Mouse (Mus musculus): ENCODE results near the gene Ndst4. TPM values are rescaled to one million over a fixed set of nuclear protein-coding genes. Genes with fewer than 3 reads are reported as not detected.

Ndst4 gene
- polyA plus RNA-seq, 1 experiment from 2014 or later, result 8.1 TPM

DNA sequence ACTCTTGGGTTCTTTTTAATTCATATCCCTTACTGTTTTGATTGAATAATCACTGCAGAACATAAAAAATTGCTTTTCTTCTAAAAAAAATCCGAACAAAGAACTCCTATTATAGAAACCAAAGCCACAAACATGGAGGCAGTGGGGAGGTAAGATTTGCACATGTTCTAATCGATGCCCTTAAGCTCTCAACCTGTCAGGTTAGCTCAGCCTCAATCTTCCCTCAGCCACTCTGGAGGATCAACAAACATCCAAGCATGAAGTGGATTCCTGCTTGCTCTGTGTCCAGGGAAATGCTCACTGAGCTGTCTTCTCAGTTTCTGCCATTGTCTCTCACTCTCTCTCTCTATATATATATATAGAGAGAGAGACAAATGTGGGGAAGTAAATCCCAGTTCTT is 283.7 kb downstream of the Ndst4 start:
- WGBS, result 59% methylated on average over 2 of the region's 2 CpGs
- Histone ChIP-seq H3K9me3 (replicated peaks; ENCODE audit: control insufficient read depth, low read length, poor library complexity, severe bottlenecking) (no peaks in the 10 kb centered on the region), H3K4me1 (ENCODE audit: control insufficient read depth, insufficient read depth, low read length) (no peaks in the 10 kb centered on the region), H3K27ac (ENCODE audit: low read length) (no peak overlapping the region), H3K9ac (ENCODE audit: low read depth, low read length) (no peak overlapping the region), H3K36me3 (ENCODE audit: control insufficient read depth, insufficient read depth, low read length) (no peaks in the 10 kb centered on the region), H3K4me2 (ENCODE audit: low read length) (no peak overlapping the region), H3K27me3 (ENCODE audit: control insufficient read depth, insufficient read depth, low read depth, low read length) (no peaks in the 10 kb centered on the region), H3K4me3 (ENCODE audit: low read depth, low read length) (no peak overlapping the region)
- ATAC-seq, result no peak

GRCm38 (mm10) chr3:125690948-125691347 is 287.1 kb downstream of the Ndst4 start:
- WGBS, result 71% methylated on average over 1 of the region's 1 CpGs
- Histone ChIP-seq H3K27me3 (ENCODE audit: control insufficient read depth, insufficient read depth, low read depth, low read length) (no peaks in the 10 kb centered on the region), H3K9ac (ENCODE audit: low read depth, low read length) (no peak overlapping the region), H3K9me3 (replicated peaks; ENCODE audit: control insufficient read depth, low read length, poor library complexity, severe bottlenecking) (no peaks in the 10 kb centered on the region), H3K27ac (ENCODE audit: low read length) (no peak overlapping the region), H3K4me3 (ENCODE audit: low read depth, low read length) (no peak overlapping the region), H3K4me2 (ENCODE audit: low read length) (no peak overlapping the region), H3K36me3 (ENCODE audit: control insufficient read depth, insufficient read depth, low read length) (no peaks in the 10 kb centered on the region), H3K4me1 (ENCODE audit: control insufficient read depth, insufficient read depth, low read length) (no peaks in the 10 kb centered on the region)
- no peak for ATAC-seq

- H3K9ac ChIP-seq (ENCODE audit: low read depth, low read length), result no peak overlapping the region
- H3K4me2 ChIP-seq (ENCODE audit: low read length), result no peak overlapping the region
- H3K27ac ChIP-seq (ENCODE audit: low read length), result no peak overlapping the region
- ATAC-seq, result no peak
- H3K9me3 ChIP-seq (replicated peaks; ENCODE audit: control insufficient read depth, low read length, poor library complexity, severe bottlenecking), result no peaks in the 10 kb centered on the region
- no peaks in the 10 kb centered on the region for H3K36me3 ChIP-seq (ENCODE audit: control insufficient read depth, insufficient read depth, low read length)
- 55% methylated on average over 2 of the region's 2 CpGs for WGBS
- H3K27me3 ChIP-seq (ENCODE audit: control insufficient read depth, insufficient read depth, low read depth, low read length), result no peaks in the 10 kb centered on the region
- no peaks in the 10 kb centered on the region for H3K4me1 ChIP-seq (ENCODE audit: control insufficient read depth, insufficient read depth, low read length)
- no peak overlapping the region for H3K4me3 ChIP-seq (ENCODE audit: low read depth, low read length)
These were observed 319.1 kb downstream of the Ndst4 start for GRCm38 (mm10) chr3:125722953-125723352.

GRCm38 (mm10) chr3:125734945-125735344 is 331.1 kb downstream of the Ndst4 start:
- Histone ChIP-seq H3K4me2 (ENCODE audit: low read length) (no peak overlapping the region), H3K9ac (ENCODE audit: low read depth, low read length) (no peak overlapping the region), H3K4me1 (ENCODE audit: control insufficient read depth, insufficient read depth, low read length) (no peaks in the 10 kb centered on the region), H3K9me3 (replicated peaks; ENCODE audit: control insufficient read depth, low read length, poor library complexity, severe bottlenecking) (no peaks in the 10 kb centered on the region), H3K27ac (ENCODE audit: low read length) (no peak overlapping the region), H3K4me3 (ENCODE audit: low read depth, low read length) (no peak overlapping the region), H3K36me3 (ENCODE audit: control insufficient read depth, insufficient read depth, low read length) (no peaks in the 10 kb centered on the region), H3K27me3 (ENCODE audit: control insufficient read depth, insufficient read depth, low read depth, low read length) (no peaks in the 10 kb centered on the region)
- no peak for ATAC-seq
- WGBS, result 83% methylated on average over 2 of the region's 2 CpGs

GRCm38 (mm10) chr3:125744468-125745141 is 340.7 kb downstream of the Ndst4 start:
- H3K4me1 ChIP-seq (ENCODE audit: control insufficient read depth, insufficient read depth, low read length), result no peaks in the 10 kb centered on the region
- H3K4me3 ChIP-seq (ENCODE audit: low read depth, low read length), result no peak overlapping the region
- no peak overlapping the region for H3K4me2 ChIP-seq (ENCODE audit: low read length)
- H3K36me3 ChIP-seq (ENCODE audit: control insufficient read depth, insufficient read depth, low read length), result no peaks in the 10 kb centered on the region
- no peak for ATAC-seq
- H3K9ac ChIP-seq (ENCODE audit: low read depth, low read length), result no peak overlapping the region
- WGBS, result 82% methylated on average over 3 of the region's 3 CpGs
- no peaks in the 10 kb centered on the region for H3K27me3 ChIP-seq (ENCODE audit: control insufficient read depth, insufficient read depth, low read depth, low read length)
- no peaks in the 10 kb centered on the region for H3K9me3 ChIP-seq (replicated peaks; ENCODE audit: control insufficient read depth, low read length, poor library complexity, severe bottlenecking)
- no peak overlapping the region for H3K27ac ChIP-seq (ENCODE audit: low read length)

- WGBS, result 84% methylated on average over 3 of the region's 3 CpGs
- H3K27ac ChIP-seq (ENCODE audit: low read length), result no peak overlapping the region
- H3K4me3 ChIP-seq (ENCODE audit: low read depth, low read length), result no peak overlapping the region
- no peaks in the 10 kb centered on the region for H3K9me3 ChIP-seq (replicated peaks; ENCODE audit: control insufficient read depth, low read length, poor library complexity, severe bottlenecking)
- no peak overlapping the region for H3K4me2 ChIP-seq (ENCODE audit: low read length)
- H3K9ac ChIP-seq (ENCODE audit: low read depth, low read length), result no peak overlapping the region
- no peaks in the 10 kb centered on the region for H3K36me3 ChIP-seq (ENCODE audit: control insufficient read depth, insufficient read depth, low read length)
- no peaks in the 10 kb centered on the region for H3K27me3 ChIP-seq (ENCODE audit: control insufficient read depth, insufficient read depth, low read depth, low read length)
- H3K4me1 ChIP-seq (ENCODE audit: control insufficient read depth, insufficient read depth, low read length), result no peaks in the 10 kb centered on the region
- ATAC-seq, result no peak
These were observed 341.2 kb downstream of the Ndst4 start for GRCm38 (mm10) chr3:125745142-125745496.

DNA sequence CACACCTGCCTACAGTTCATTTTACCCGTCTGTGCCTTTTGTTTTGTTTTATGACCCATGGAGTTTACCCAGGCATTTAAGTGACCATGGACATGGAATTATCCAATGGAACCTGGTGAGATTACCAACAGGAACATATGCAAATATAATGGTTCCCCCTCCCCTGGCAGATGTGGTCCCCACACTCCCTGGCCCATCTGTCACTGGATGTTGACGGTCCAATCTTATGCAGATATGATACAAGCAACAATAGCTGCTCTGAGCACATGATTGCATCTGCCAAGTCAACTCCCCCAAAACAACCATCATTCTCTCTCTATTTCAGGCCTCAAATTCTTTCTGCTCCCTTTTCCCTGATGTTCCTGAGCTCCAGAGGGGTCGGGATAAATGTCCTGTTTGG is 342.5 kb downstream of the Ndst4 start:
- Histone ChIP-seq H3K27me3 (ENCODE audit: control insufficient read depth, insufficient read depth, low read depth, low read length) (no peaks in the 10 kb centered on the region), H3K4me3 (ENCODE audit: low read depth, low read length) (no peak overlapping the region), H3K9ac (ENCODE audit: low read depth, low read length) (no peak overlapping the region), H3K4me2 (ENCODE audit: low read length) (no peak overlapping the region), H3K27ac (ENCODE audit: low read length) (no peak overlapping the region), H3K36me3 (ENCODE audit: control insufficient read depth, insufficient read depth, low read length) (no peaks in the 10 kb centered on the region), H3K4me1 (ENCODE audit: control insufficient read depth, insufficient read depth, low read length) (no peaks in the 10 kb centered on the region), H3K9me3 (replicated peaks; ENCODE audit: control insufficient read depth, low read length, poor library complexity, severe bottlenecking) (no peaks in the 10 kb centered on the region)
- no peak for ATAC-seq
- 51% methylated on average over 3 of the region's 3 CpGs for WGBS

- no peak overlapping the region for H3K9ac ChIP-seq (ENCODE audit: low read depth, low read length)
- no peaks in the 10 kb centered on the region for H3K4me1 ChIP-seq (ENCODE audit: control insufficient read depth, insufficient read depth, low read length)
- 86% methylated on average over 1 of the region's 1 CpGs for WGBS
- no peak overlapping the region for H3K4me3 ChIP-seq (ENCODE audit: low read depth, low read length)
- H3K27me3 ChIP-seq (ENCODE audit: control insufficient read depth, insufficient read depth, low read depth, low read length), result no peaks in the 10 kb centered on the region
- no peaks in the 10 kb centered on the region for H3K36me3 ChIP-seq (ENCODE audit: control insufficient read depth, insufficient read depth, low read length)
- H3K9me3 ChIP-seq (replicated peaks; ENCODE audit: control insufficient read depth, low read length, poor library complexity, severe bottlenecking), result no peaks in the 10 kb centered on the region
- no peak for ATAC-seq
- no peak overlapping the region for H3K4me2 ChIP-seq (ENCODE audit: low read length)
- no peak overlapping the region for H3K27ac ChIP-seq (ENCODE audit: low read length)
These were observed 353.0 kb downstream of the Ndst4 start for GRCm38 (mm10) chr3:125756911-125757310.

DNA sequence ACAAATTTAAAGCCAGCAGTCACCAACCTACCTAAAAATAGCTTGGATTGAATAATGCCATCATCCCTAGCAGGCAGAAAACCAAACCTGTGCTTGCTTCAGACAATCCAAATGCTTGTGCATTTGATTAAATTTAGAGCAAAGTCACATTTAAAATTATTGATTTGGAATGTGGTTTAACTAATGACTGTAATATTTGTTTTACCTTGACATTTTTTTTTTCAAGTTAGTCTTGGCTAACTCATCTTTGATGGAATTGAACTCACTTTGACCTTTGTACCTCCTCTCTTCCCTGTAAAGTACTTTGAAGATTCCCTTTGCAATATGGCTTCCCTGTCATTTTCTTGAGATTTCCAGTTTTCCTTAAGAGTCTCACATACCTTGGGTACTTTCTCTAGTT is 356.8 kb downstream of the Ndst4 start:
- no peaks in the 10 kb centered on the region for H3K36me3 ChIP-seq (ENCODE audit: control insufficient read depth, insufficient read depth, low read length)
- H3K9me3 ChIP-seq (replicated peaks; ENCODE audit: control insufficient read depth, low read length, poor library complexity, severe bottlenecking), result no peaks in the 10 kb centered on the region
- H3K4me1 ChIP-seq (ENCODE audit: control insufficient read depth, insufficient read depth, low read length), result no peaks in the 10 kb centered on the region
- H3K27me3 ChIP-seq (ENCODE audit: control insufficient read depth, insufficient read depth, low read depth, low read length), result no peaks in the 10 kb centered on the region
- no peak overlapping the region for H3K4me2 ChIP-seq (ENCODE audit: low read length)
- no peak overlapping the region for H3K27ac ChIP-seq (ENCODE audit: low read length)
- no peak for ATAC-seq
- no peak overlapping the region for H3K4me3 ChIP-seq (ENCODE audit: low read depth, low read length)
- H3K9ac ChIP-seq (ENCODE audit: low read depth, low read length), result no peak overlapping the region

All from midbrain, embryonic 16.5 days (tissue).